19 mouse cellular contexts compared by ENCODE assay signal in the genomic region with DNA sequence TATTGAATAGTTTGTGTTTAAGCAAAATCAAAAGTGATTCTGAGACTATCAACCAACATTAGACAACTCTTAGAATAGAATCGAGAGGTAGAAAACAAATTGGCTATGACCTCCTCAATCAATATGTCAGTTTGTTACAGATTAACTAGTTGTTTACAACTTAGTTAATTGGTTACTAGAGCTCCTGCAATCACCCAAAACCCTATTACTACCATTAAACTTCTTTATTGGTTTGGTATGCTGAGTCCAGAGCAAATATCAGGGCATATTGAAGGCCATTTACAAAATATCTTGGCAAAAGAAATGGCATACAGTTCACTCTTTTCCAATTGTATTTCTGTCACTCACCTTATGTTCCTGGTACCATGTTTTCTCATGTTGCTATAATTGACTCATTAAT. TPM values are rescaled to one million over a fixed set of nuclear protein-coding genes. Genes with fewer than 3 reads are reported as not detected.
A peak's percentile ranks its signal among the peaks of the same experiment; 100 is the strongest.
DNase-seq lines count a peak whose midpoint lies in the region; ATAC-seq and TF ChIP-seq lines count a peak whose summit lies in the region.
"Had no signal": no experiment of that assay in that cellular context is flagged by ENCODE, and none has a peak within 500 bp of the region (broad histone marks: within the 10 kb centered on the region; RNA-seq: fewer than 3 reads in every experiment).

No protein-coding gene starts in this region.

- ATAC-seq in liver, embryonic 12.5 days = no peak
- peak; percentile 19; the same call in 1 of the 2 replicates for ATAC-seq in liver, postnatal 0 days
- no peak for ATAC-seq in liver, embryonic 11.5 days (replicated peaks; ENCODE audit: low FRiP score)
- ATAC-seq: activated CD4-positive, CD25-positive, alpha-beta regulatory T cell, adult 4 months; CD4-positive, CD25-positive, alpha-beta regulatory T cell, adult 4 months; Patski had no signal

- H3K9me3 ChIP-seq in liver, embryonic 12.5 days (replicated peaks) = no peaks in the 10 kb centered on the region
- no peaks in the 10 kb centered on the region for H3K9me3 ChIP-seq in liver, postnatal 0 days (ENCODE audit: low read length)
- no peaks in the 10 kb centered on the region for H3K9me3 ChIP-seq in liver, embryonic 11.5 days (ENCODE audit: control insufficient read depth, low read length)
- H3K9me3 ChIP-seq: G1E had no signal

- H3K9ac ChIP-seq in liver, adult 2 months (ENCODE audit: low read depth, low read length) = no peak overlapping the region
- H3K9ac ChIP-seq in liver, embryonic 12.5 days = no peak overlapping the region
- no peak overlapping the region for H3K9ac ChIP-seq in liver, postnatal 0 days (replicated peaks)
- H3K9ac ChIP-seq in liver, embryonic 11.5 days (ENCODE audit: low read depth, low read length) = no peak overlapping the region

- WGBS in liver, adult 2 months = 41% methylated on average over 1 of the region's 1 CpGs
- WGBS in liver, embryonic 12.5 days (ENCODE audit: insufficient replicate concordance) = 66% methylated on average over 1 of the region's 1 CpGs
- 63% methylated on average over 1 of the region's 1 CpGs for WGBS in liver, postnatal 0 days (ENCODE audit: insufficient replicate concordance)
- WGBS in liver, embryonic 11.5 days = 74% methylated on average over 1 of the region's 1 CpGs

- TF ChIP-seq EP300 in liver, postnatal 0 days (IDR thresholded peaks at IDR 0.05; ENCODE audit: low read depth) = no peak

- DNase-seq in liver, adult 2 months (ENCODE audit: extremely low read depth, low read depth, low spot score) = peak; percentile 91
- no peak for DNase-seq in liver, postnatal 0 days
- no peak for DNase-seq in liver, embryonic 11.5 days (ENCODE audit: low spot score)
- DNase-seq: adrenal gland, adult 2 months; adrenal gland, adult 8-10 months; adrenal gland, postnatal 10 days; adrenal gland, postnatal 14 days; adrenal gland, postnatal 25 days; adrenal gland, postnatal 36 days; B cell, adult 2 months; cerebellum, adult 11 months; cerebellum, adult 11-12 months; cerebellum, adult 18-20 months had no signal

- H3K4me2 ChIP-seq in liver, embryonic 12.5 days = no peak overlapping the region
- no peak overlapping the region for H3K4me2 ChIP-seq in liver, postnatal 0 days (ENCODE audit: low read depth, low read length)
- no peak overlapping the region for H3K4me2 ChIP-seq in liver, embryonic 11.5 days

- peaks cover 2% of the 10 kb centered on the region; the same call in 1 of the 2 replicates for H3K27me3 ChIP-seq in liver, adult 2 months (ENCODE audit: control insufficient read depth, insufficient read depth, low read length)
- peaks cover 21% of the 10 kb centered on the region; the same call in 1 of the 2 replicates for H3K27me3 ChIP-seq in liver, embryonic 12.5 days (replicated peaks)
- H3K27me3 ChIP-seq in liver, postnatal 0 days (ENCODE audit: insufficient read depth, low read length) = 0 out of 2 replicates have a peak, but pooled peaks cover 5% of the 10 kb centered on the region
- H3K27me3 ChIP-seq in liver, embryonic 11.5 days (replicated peaks; ENCODE audit: control insufficient read depth, insufficient read depth, low read length) = no peaks in the 10 kb centered on the region
- H3K27me3 ChIP-seq: CH12.LX had no signal

- no peak overlapping the region for H3K27ac ChIP-seq in liver, adult 2 months (replicated peaks; ENCODE audit: insufficient read depth, low read depth, low read length)
- H3K27ac ChIP-seq in liver, embryonic 12.5 days = no peak overlapping the region
- no peak overlapping the region for H3K27ac ChIP-seq in liver, postnatal 0 days (ENCODE audit: low read depth)
- no peak overlapping the region for H3K27ac ChIP-seq in liver, embryonic 11.5 days (ENCODE audit: low read depth, low read length)

- H3K4me1 ChIP-seq in liver, adult 2 months (ENCODE audit: control insufficient read depth, insufficient read depth, low read length) = no peaks in the 10 kb centered on the region
- peaks cover 16% of the 10 kb centered on the region for H3K4me1 ChIP-seq in liver, embryonic 12.5 days
- H3K4me1 ChIP-seq in liver, postnatal 0 days (ENCODE audit: insufficient read depth) = no peaks in the 10 kb centered on the region; the same call in 1 of the 2 replicates
- no peaks in the 10 kb centered on the region for H3K4me1 ChIP-seq in liver, embryonic 11.5 days (replicated peaks; ENCODE audit: control insufficient read depth, insufficient read depth, low read length)

- no peak for TF ChIP-seq POLR2A in liver, adult 2 months (IDR thresholded peaks at IDR 0.05; ENCODE audit: extremely low read depth, insufficient read depth, low read length)

- H3K4me3 ChIP-seq in liver, adult 2 months (ENCODE audit: insufficient read depth, low read depth, low read length) = no peak overlapping the region
- no peak overlapping the region for H3K4me3 ChIP-seq in liver, embryonic 12.5 days
- H3K4me3 ChIP-seq in liver, postnatal 0 days (ENCODE audit: low read depth, low read length) = no peak overlapping the region
- H3K4me3 ChIP-seq in liver, embryonic 11.5 days (ENCODE audit: low read depth, low read length) = no peak overlapping the region

- no peak for TF ChIP-seq CTCF in liver, adult 2 months (IDR thresholded peaks at IDR 0.05; ENCODE audit: low read depth, low read length)
- no peak for TF ChIP-seq CTCF in liver, postnatal 0 days (IDR thresholded peaks at IDR 0.05; ENCODE audit: low read depth)

- H3K79me2 ChIP-seq in liver, adult 2 months (ENCODE audit: control insufficient read depth, insufficient read depth, low read length) = no peaks in the 10 kb centered on the region

- no peaks in the 10 kb centered on the region for H3K36me3 ChIP-seq in liver, adult 2 months (ENCODE audit: control insufficient read depth, insufficient read depth, low read length)
- no peaks in the 10 kb centered on the region for H3K36me3 ChIP-seq in liver, embryonic 12.5 days
- no peaks in the 10 kb centered on the region for H3K36me3 ChIP-seq in liver, postnatal 0 days (replicated peaks; ENCODE audit: insufficient read depth, low read length)
- H3K36me3 ChIP-seq in liver, embryonic 11.5 days (ENCODE audit: control insufficient read depth, insufficient read depth, low read length) = no peaks in the 10 kb centered on the region
- H3K36me3 ChIP-seq: G1E had no signal

RNA-seq across cellular contexts. Expression of a gene that starts 8.0 kb away (rescaled TPM):
- 0.09 and 0.27 TPM in 2 replicates for total RNA-seq in liver, adult 2 months (2014; rRNA removed)
- 0.02 TPM in 1 of 2 replicates, not detected in the other for polyA plus RNA-seq in liver, adult 2 months (2012; rRNA removed)
- polyA plus RNA-seq in liver, embryonic 12.5 days (2016; fragmentation: Nextera tagmentation; extraction: Ambion mirVana) = 1.3 and 1.6 TPM in 2 replicates
- 0.41 and 0.46 TPM in 2 replicates for polyA plus RNA-seq in liver, postnatal 0 days (2015; fragmentation: Nextera tagmentation; extraction: Ambion mirVana)
- polyA plus RNA-seq in liver, embryonic 11.5 days (2014; fragmentation: Nextera tagmentation; extraction: Ambion mirVana) = 1.2 and 1.4 TPM in 2 replicates

RNA-seq across cellular contexts. Expression of a gene that starts 42.7 kb away (rescaled TPM):
- total RNA-seq in liver, adult 2 months (2014; rRNA removed) = 57.9 and 65.8 TPM in 2 replicates
- 16.5 and 17.7 TPM in 2 replicates for polyA plus RNA-seq in liver, adult 2 months (2012; rRNA removed)
- 131 and 132 TPM in 2 replicates for polyA plus RNA-seq in liver, embryonic 12.5 days (2016; fragmentation: Nextera tagmentation; extraction: Ambion mirVana)
- polyA plus RNA-seq in liver, postnatal 0 days (2015; fragmentation: Nextera tagmentation; extraction: Ambion mirVana) = 48.7 and 54.8 TPM in 2 replicates
- 199 and 208 TPM in 2 replicates for polyA plus RNA-seq in liver, embryonic 11.5 days (2014; fragmentation: Nextera tagmentation; extraction: Ambion mirVana)
